Comparison of ENCODE assay signal across 10 mouse cellular contexts in genomic region chr10:107492867-107493579, GRCm38 (mm10). TPM values are rescaled to one million over a fixed set of nuclear protein-coding genes. Genes with fewer than 3 reads are reported as not detected.
DNase-seq lines count a peak whose midpoint lies in the region; ATAC-seq and TF ChIP-seq lines count a peak whose summit lies in the region.
"Had no signal": no experiment of that assay in that cellular context is flagged by ENCODE, and none has a peak within 500 bp of the region (broad histone marks: within the 10 kb centered on the region; RNA-seq: fewer than 3 reads in every experiment).

No protein-coding gene starts in this region.

- ATAC-seq in kidney, embryonic 14.5 days (ENCODE audit: low FRiP score, low TSS enrichment), result peak; percentile 25
- ATAC-seq in hindbrain, embryonic 12.5 days (ENCODE audit: low FRiP score), result no peak
- ATAC-seq in midbrain, embryonic 16.5 days, result no peak
- no peak for ATAC-seq in erythroblast, adult 5-6 weeks (replicated peaks; ENCODE audit: low FRiP score, poor library complexity, severe bottlenecking)
- ATAC-seq: Patski had no signal

- peak overlapping the region; percentile 17 for H3K4me3 ChIP-seq in kidney, embryonic 14.5 days (ENCODE audit: low read length)
- no peak overlapping the region; the same call in 1 of the 2 replicates for H3K4me3 ChIP-seq in hindbrain, embryonic 12.5 days
- peak overlapping the region; percentile 27; the same call in 1 of the 2 replicates for H3K4me3 ChIP-seq in midbrain, embryonic 16.5 days (ENCODE audit: low read depth, low read length)
- H3K4me3 ChIP-seq in kidney, adult 2 months (ENCODE audit: insufficient read depth, low read depth, low read length), result no peak overlapping the region

- no peak overlapping the region for H3K27ac ChIP-seq in kidney, embryonic 14.5 days (ENCODE audit: low read depth, low read length)
- no peak overlapping the region for H3K27ac ChIP-seq in hindbrain, embryonic 12.5 days
- no peak overlapping the region for H3K27ac ChIP-seq in midbrain, embryonic 16.5 days (ENCODE audit: low read length)
- H3K27ac ChIP-seq in kidney, adult 2 months (ENCODE audit: insufficient read depth, low read depth, low read length), result no peak overlapping the region

- TF ChIP-seq CTCF in brain, embryonic 14.5 days (IDR thresholded peaks at IDR 0.05; ENCODE audit: borderline replicate concordance, extremely low read depth, insufficient read depth, insufficient read length), result no peak
- no peak for TF ChIP-seq CTCF in kidney, adult 2 months (conservative IDR thresholded peaks at IDR 0.05; ENCODE audit: insufficient read depth, insufficient read length, low read depth, low read length)

- whole genome bisulfite sequencing in kidney, embryonic 14.5 days, result 43% methylated on average over 18 of the region's 18 CpGs
- WGBS in hindbrain, embryonic 12.5 days, result 46% methylated on average over 18 of the region's 18 CpGs
- WGBS in midbrain, embryonic 16.5 days, result 35% methylated on average over 18 of the region's 18 CpGs
- WGBS in kidney, adult 2 months, result 27% methylated on average over 18 of the region's 18 CpGs

- peaks cover 9% of the 10 kb centered on the region; the same call in 1 of the 2 replicates for H3K27me3 ChIP-seq in kidney, embryonic 14.5 days (ENCODE audit: control insufficient read depth, insufficient read depth, low read length)
- 0 out of 2 replicates have a peak, but pooled peaks cover 7% of the 10 kb centered on the region for H3K27me3 ChIP-seq in hindbrain, embryonic 12.5 days
- no peaks in the 10 kb centered on the region for H3K27me3 ChIP-seq in midbrain, embryonic 16.5 days (ENCODE audit: control insufficient read depth, insufficient read depth, low read depth, low read length)
- H3K27me3 ChIP-seq in kidney, adult 2 months (replicated peaks; ENCODE audit: control insufficient read depth, insufficient read depth, low read length), result peaks cover 1% of the 10 kb centered on the region; the same call in 1 of the 2 replicates
- H3K27me3 ChIP-seq: Patski had no signal

- no peak overlapping the region; the same call in 1 of the 2 replicates for H3K9ac ChIP-seq in kidney, embryonic 14.5 days (ENCODE audit: low read depth, low read length)
- no peak overlapping the region for H3K9ac ChIP-seq in hindbrain, embryonic 12.5 days
- H3K9ac ChIP-seq in midbrain, embryonic 16.5 days (ENCODE audit: low read depth, low read length), result peak overlapping the region; percentile 42; the same call in 1 of the 2 replicates

- H3K36me3 ChIP-seq in kidney, embryonic 14.5 days (ENCODE audit: control insufficient read depth, insufficient read depth, low read length), result no peaks in the 10 kb centered on the region
- H3K36me3 ChIP-seq in hindbrain, embryonic 12.5 days, result no peaks in the 10 kb centered on the region
- no peaks in the 10 kb centered on the region for H3K36me3 ChIP-seq in midbrain, embryonic 16.5 days (ENCODE audit: control insufficient read depth, insufficient read depth, low read length)
- no peaks in the 10 kb centered on the region for H3K36me3 ChIP-seq in kidney, adult 2 months (ENCODE audit: control insufficient read depth, insufficient read depth, low read length)

- H3K4me1 ChIP-seq in kidney, embryonic 14.5 days (ENCODE audit: control insufficient read depth, insufficient read depth, low read length), result 0 out of 2 replicates have a peak, but pooled peaks cover 6% of the 10 kb centered on the region
- 0 out of 2 replicates have a peak, but pooled peaks cover 3% of the 10 kb centered on the region for H3K4me1 ChIP-seq in hindbrain, embryonic 12.5 days
- peaks cover 6% of the 10 kb centered on the region; the same call in 1 of the 2 replicates for H3K4me1 ChIP-seq in midbrain, embryonic 16.5 days (ENCODE audit: control insufficient read depth, insufficient read depth, low read length)
- H3K4me1 ChIP-seq in kidney, adult 2 months (ENCODE audit: control insufficient read depth, insufficient read depth, low read length), result no peaks in the 10 kb centered on the region

- H3K4me2 ChIP-seq in kidney, embryonic 14.5 days (replicated peaks; ENCODE audit: low read depth, low read length), result peak overlapping the region; percentile 41
- peak overlapping the region; percentile 45 for H3K4me2 ChIP-seq in hindbrain, embryonic 12.5 days (replicated peaks)
- peak overlapping the region; percentile 60 for H3K4me2 ChIP-seq in midbrain, embryonic 16.5 days (ENCODE audit: low read length)

- H3K9me3 ChIP-seq in kidney, embryonic 14.5 days (ENCODE audit: control insufficient read depth, low read length), result no peaks in the 10 kb centered on the region
- no peaks in the 10 kb centered on the region for H3K9me3 ChIP-seq in hindbrain, embryonic 12.5 days (replicated peaks)
- no peaks in the 10 kb centered on the region for H3K9me3 ChIP-seq in midbrain, embryonic 16.5 days (replicated peaks; ENCODE audit: control insufficient read depth, low read length, poor library complexity, severe bottlenecking)

- no peak for DNase-seq in kidney, postnatal 36 days
- peak; percentile 47 for DNase-seq in brain, embryonic 14.5 days (ENCODE audit: low read depth)
- no peak for DNase-seq in adrenal gland, adult 8-10 months
- no peak for DNase-seq in kidney, adult 2 months

- TF ChIP-seq POLR2A in brain, embryonic 14.5 days (IDR thresholded peaks at IDR 0.05; ENCODE audit: borderline replicate concordance, extremely low read depth, insufficient read depth, insufficient read length, poor library complexity, severe bottlenecking), result no peak
- no peak for TF ChIP-seq POLR2A in kidney, adult 2 months (IDR thresholded peaks at IDR 0.05; ENCODE audit: low read depth, low read length)

RNA-seq across cellular contexts. Expression of gene Myf6, which starts 1.5 kb away (rescaled TPM):
- 0.20 TPM in 1 of 2 replicates, not detected in the other for polyA plus RNA-seq in kidney, embryonic 14.5 days (2014; fragmentation: Nextera tagmentation; extraction: Ambion mirVana)
- polyA plus RNA-seq in brain, embryonic 14.5 days (2012; rRNA removed), result 0.05 TPM in 1 of 2 replicates, not detected in the other
- 0.18 TPM in 1 of 2 replicates, not detected in the other for polyA plus RNA-seq in hindbrain, embryonic 12.5 days (2016; fragmentation: Nextera tagmentation; extraction: Ambion mirVana)
- not detected in 2 replicates for polyA plus RNA-seq in midbrain, embryonic 16.5 days (2015; fragmentation: Nextera tagmentation; extraction: Ambion mirVana)
- not detected in 2 replicates for total RNA-seq in erythroblast, adult 5-6 weeks (2015; ENCODE audit: low replicate concordance)
- total RNA-seq in erythroblast, adult 5-6 weeks (2017; ENCODE audit: low replicate concordance), result not detected in 2 replicates
- total RNA-seq in adrenal gland, adult 8-10 months (2022), result not detected
- 0.61 TPM in 1 of 2 replicates, not detected in the other for polyA plus RNA-seq in kidney, adult 2 months (2012; rRNA removed)
- polyA plus RNA-seq: gonadal fat pad, adult 2 months; Patski had no signal

RNA-seq across cellular contexts. Expression of gene Myf5, which starts 7.1 kb away (rescaled TPM):
- not detected in 2 replicates for polyA plus RNA-seq in kidney, embryonic 14.5 days (2014; fragmentation: Nextera tagmentation; extraction: Ambion mirVana)
- polyA plus RNA-seq in brain, embryonic 14.5 days (2012; rRNA removed), result 0.04 and 0.10 TPM in 2 replicates
- polyA plus RNA-seq in hindbrain, embryonic 12.5 days (2016; fragmentation: Nextera tagmentation; extraction: Ambion mirVana), result 0.65 and 2.9 TPM in 2 replicates
- 0.09 TPM in 1 of 2 replicates, not detected in the other for polyA plus RNA-seq in midbrain, embryonic 16.5 days (2015; fragmentation: Nextera tagmentation; extraction: Ambion mirVana)
- not detected in 2 replicates for total RNA-seq in erythroblast, adult 5-6 weeks (2015; ENCODE audit: low replicate concordance)
- not detected in 2 replicates for total RNA-seq in erythroblast, adult 5-6 weeks (2017; ENCODE audit: low replicate concordance)
- total RNA-seq in adrenal gland, adult 8-10 months (2022), result not detected
- polyA plus RNA-seq in kidney, adult 2 months (2012; rRNA removed), result 0.09 TPM in 1 of 2 replicates, not detected in the other
- polyA plus RNA-seq: gonadal fat pad, adult 2 months; Patski had no signal

Comparison
In these comparisons a context has a peak if more than half of its experiments do, and no peak if none do; other contexts are left out.
1. H3K4me3 ChIP-seq: peak in kidney, embryonic 14.5 days (single experiment) and midbrain, embryonic 16.5 days (single experiment); none in hindbrain, embryonic 12.5 days (single experiment) and kidney, adult 2 months (single experiment).
2. Peak in every context shown above with its lines, with median percentiles within 50 percentile points of each other: H3K4me2 ChIP-seq.